Mouse (Mus musculus): Measurements from ENCODE around the gene Wdfy1.

Gene Wdfy1

GRCm38 (mm10) chr1:79775927-79776458 lies at the start of gene Wdfy1, which contains the start of gene Mrpl44:
Gene Wdfy1, minus strand, starts transcription at chr1:79776143.
Gene Mrpl44, plus strand, starts transcription at chr1:79776018.
- peak; percentile 98 for DNase-seq

DNA sequence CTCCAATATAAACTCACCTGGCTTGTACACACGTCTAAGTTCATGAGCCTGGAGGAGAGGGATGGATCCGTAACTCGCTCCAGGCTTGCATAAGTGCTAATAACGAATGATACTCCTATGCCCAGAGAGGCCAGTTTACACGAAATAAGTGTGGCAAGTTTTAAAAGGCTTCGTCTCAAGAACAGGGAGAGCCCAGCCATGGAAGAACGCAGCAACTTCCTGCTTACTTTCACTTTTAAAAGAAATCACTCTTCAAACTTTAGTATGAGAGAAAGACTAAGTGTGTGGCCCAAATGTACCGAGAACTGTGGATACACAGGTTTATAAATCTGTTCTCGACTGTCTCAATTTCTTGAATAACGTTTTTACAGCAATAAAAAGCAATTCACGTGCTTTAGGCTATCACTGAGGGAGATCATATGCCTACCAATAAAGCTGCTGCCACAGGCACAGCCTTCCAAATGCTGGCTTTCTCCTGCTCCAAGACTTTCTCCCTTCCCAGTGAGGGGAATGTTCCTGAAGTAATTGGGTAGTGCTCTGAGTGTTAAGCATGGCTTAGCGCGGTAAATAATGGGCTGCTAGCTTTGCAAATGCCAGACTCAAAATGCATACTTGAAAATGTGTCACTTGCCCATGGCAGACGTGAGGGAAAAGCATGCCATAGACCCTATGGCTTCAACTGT lies 48.1 kb upstream of the Wdfy1 start:
- DNase-seq = no peak

- no peak for DNase-seq
These were observed 47.0 kb upstream of the Wdfy1 start for GRCm38 (mm10) chr1:79822806-79823525.

- no peak for DNase-seq
These were observed 43.4 kb upstream of the Wdfy1 start for GRCm38 (mm10) chr1:79819296-79819879.

- DNase-seq = no peak
These were observed 39.5 kb upstream of the Wdfy1 start for GRCm38 (mm10) chr1:79815446-79815845.

GRCm38 (mm10) chr1:79809447-79809846 lies 33.5 kb upstream of the Wdfy1 start:
- no peak for DNase-seq

DNA sequence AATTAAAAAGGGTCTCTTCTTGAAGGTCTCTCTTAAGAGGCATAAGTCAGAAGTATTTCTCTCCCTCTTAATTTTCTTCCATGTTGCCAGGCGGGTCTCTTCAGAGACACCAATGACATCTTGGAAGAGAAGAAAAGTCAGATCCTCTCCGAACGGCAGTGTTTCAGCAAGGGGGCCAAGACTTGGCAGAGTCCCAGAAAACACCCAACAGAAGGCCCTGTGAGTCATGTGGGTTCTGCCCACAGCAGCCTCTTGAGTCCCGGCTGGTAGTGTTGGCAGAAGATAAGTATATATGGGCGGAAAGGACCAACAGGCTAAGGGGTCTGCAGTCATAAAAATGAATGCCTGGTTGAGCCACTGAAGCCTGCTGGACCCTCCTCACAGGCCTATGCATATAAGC lies 30.9 kb upstream of the Wdfy1 start:
- no peak for DNase-seq

GRCm38 (mm10) chr1:79803614-79804013 lies 27.7 kb upstream of the Wdfy1 start:
- no peak for DNase-seq

GRCm38 (mm10) chr1:79802858-79803427 lies 27.0 kb upstream of the Wdfy1 start:
- DNase-seq = no peak

DNA sequence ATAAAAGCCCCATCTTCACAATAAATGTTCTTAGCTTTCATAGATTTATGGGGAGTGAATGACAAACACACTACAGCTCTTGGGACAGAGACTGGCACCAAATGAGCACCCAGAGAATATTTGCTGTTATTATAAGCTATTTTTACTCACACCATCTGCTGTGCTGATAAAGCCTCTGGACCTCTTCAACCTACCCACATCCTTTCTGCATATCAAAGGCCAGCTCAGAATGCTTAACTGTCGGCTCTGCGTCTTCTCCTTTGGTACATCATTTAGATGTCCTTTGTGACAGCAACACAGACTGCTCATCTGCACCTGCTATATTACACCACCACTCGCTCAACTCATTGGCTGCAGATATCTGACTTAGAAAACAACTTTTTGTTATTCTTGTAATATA lies 21.1 kb upstream of the Wdfy1 start:
- no peak for DNase-seq

DNA sequence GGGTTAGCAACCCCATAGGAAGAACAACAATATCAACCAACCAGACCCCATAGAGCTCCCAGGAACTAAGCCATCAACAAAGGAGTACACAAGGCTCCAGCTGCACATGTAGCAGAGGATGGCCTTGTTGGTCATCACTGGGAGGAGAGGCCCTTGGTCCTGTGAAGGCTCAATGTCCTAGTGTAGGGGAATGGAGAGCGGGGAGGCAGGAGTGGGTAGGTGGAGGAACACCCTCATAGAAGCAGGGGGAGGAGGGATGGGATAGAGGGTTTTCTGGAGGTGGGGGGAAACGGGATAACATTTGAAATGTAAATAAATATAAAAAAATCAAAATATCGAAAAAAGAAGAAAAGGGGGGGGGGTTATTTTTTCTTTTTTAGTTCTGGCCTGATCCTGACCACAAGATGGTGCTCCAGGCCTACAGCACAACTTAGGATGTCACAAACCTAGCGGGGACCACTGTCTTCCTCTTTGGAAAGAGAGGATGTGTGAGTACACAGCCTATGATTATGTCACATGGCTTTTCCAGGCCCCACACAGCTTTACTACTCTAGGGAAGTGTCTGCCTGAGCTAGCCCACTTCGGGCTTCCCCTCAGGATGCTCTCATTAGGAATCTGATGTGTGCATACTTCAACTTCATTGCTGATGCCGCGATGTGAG lies 10.5 kb upstream of the Wdfy1 start:
- DNase-seq = no peak

DNA sequence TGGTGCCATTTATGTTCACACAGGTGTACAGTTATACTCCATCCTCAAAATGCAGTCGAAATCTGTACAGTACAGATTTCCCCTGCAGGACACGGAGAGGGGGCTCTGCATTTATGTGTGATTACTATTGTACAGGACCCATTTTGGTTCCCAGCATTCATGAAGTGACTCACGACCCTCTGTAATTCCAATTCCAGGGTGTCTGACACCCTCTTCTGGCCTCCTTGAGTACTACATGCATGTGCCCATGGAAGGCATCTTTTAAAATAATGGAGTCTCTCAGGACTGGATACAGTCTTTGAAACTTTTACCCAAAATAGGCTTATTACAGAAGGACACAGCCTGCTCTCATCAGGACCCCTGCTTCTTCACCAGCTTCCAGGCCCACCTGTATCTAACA lies 6.5 kb upstream of the Wdfy1 start:
- peak; percentile 33 to 36 for DNase-seq

DNA sequence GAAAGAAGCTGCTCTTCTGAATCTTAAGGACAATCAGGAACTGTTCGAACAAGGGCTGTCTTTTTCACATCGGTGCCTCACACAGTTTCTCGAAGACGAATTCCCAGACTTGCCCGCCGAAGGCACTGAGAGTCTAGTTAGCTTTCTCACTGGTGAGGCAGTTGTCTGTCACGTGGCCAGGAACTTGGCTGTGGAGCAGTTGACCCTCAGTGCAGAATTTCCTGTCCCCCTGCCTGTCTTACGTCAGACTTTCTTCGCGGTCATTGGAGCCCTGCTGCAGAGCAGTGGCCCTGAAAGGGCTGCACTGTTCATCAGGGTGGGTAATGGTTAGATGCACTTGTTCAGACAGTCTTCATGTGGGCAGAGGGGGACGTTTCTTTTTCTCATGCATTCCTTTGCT lies 2.1 kb upstream of the Wdfy1 start:
- DNase-seq = no peak

DNA sequence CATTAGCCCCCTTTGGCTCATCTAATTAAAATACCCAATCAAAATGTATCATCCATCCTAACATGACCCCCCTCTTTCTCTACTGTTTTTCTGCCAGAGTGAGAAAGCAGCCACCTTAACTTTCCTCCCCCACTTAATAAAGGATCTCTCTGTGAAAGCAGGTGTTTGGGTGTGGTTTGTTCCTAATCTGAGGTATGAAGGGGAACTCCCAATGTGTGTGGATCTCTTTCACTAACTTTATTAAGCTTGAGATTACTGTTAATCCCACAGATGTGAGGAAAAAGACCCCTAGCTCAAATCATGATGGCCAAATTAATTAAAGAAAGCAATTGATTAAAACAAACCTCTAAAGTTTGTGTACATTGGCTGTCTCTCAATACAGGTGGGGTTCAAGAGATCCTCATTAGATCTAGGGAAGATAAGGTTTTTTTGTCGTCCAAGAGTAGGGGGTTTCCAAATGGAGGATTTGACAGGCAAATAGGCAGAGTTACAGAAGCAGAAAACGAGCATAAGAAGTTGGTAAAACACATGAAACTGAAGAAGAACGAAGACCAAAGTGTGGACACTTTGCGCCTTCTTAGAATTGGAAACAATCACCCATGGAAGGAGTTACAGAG lies 1.7 kb downstream of the Wdfy1 start:
- no peak for DNase-seq

GRCm38 (mm10) chr1:79768231-79768630 lies 7.7 kb downstream of the Wdfy1 start:
- no peak for DNase-seq

GRCm38 (mm10) chr1:79764483-79764882 lies 11.5 kb downstream of the Wdfy1 start:
- no peak for DNase-seq

DNA sequence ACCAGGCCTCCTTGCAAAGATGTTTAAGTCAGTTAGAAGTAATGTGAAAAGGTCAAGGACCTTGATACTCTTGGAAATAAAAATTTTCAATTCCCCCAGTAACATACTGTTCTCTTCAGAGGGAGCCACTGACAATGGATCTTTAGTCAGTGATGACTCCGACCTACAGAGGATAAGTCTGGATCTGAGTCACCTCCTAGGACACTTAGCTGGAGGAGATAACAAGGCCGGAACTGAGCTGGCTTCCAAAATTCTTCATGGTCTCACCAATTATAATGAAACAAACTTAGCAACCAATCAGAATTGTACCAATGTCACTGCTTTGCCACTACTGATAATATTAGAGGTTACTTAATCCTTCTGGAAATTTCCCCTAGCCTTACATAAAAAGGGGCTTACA lies 11.9 kb downstream of the Wdfy1 start:
- DNase-seq = no peak

DNA sequence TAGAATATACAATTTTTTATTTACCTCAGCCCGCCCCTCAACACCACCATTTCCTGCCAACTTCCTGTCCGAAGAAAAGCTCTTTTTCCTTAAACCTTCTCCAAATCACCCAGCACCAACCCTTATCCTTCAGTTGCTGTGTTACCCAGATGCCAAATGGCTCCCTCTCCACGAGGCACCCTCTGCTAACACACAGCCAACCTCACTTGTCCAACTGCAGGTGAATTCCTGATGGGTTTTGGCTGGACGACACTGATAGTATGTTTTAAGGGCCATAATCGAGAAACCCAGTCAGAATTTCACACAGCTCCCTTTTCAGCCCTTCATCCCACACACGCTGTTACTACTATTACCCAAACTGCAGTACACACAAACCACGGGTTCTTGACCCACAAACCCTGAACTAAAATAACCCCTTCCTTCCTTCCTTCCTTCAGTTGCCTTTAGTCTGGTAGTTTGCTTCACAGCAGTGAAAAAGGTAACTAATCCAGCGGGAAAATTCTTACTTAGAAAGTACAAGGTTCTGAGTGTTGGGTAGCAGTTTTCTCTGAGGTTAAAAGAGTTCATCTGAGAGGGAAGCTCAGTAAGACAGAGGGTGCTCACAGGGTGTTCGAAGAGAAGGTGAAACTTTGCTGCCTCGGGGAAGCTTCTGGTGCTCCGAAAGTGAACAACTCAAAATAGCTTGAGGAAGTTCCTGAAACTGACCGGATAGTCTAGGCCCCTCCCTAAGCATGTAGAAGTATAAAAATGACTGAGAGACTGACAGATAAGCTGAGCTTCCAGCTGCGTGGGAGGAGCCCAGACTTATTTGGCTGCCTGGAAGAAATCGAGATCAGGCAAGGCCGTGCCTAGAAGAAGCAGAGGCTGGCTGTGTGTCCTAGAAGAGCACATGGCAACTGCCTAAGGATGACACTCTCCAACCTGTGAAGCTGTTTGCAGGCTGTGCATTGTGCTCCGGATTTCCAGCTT lies 13.4 kb downstream of the Wdfy1 start:
- DNase-seq = peak; percentile 27 to 40

DNA sequence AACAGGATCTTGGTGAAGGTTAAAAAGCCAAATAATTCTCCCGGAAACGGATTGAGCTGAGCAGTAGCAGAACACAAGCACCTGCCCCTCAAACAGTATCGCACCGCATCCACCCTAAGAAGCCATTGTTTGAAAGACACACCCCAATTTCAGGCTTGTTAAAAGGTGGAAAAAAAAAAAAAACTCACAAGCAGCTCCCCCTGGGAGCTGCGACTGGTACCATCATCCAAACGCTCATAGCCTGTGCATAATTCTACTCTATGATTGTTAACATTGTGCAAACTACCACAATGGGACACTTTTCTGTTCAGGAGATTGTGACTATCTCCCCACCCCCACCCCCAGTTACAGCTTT lies 14.0 kb downstream of the Wdfy1 start:
- no peak for DNase-seq

DNA sequence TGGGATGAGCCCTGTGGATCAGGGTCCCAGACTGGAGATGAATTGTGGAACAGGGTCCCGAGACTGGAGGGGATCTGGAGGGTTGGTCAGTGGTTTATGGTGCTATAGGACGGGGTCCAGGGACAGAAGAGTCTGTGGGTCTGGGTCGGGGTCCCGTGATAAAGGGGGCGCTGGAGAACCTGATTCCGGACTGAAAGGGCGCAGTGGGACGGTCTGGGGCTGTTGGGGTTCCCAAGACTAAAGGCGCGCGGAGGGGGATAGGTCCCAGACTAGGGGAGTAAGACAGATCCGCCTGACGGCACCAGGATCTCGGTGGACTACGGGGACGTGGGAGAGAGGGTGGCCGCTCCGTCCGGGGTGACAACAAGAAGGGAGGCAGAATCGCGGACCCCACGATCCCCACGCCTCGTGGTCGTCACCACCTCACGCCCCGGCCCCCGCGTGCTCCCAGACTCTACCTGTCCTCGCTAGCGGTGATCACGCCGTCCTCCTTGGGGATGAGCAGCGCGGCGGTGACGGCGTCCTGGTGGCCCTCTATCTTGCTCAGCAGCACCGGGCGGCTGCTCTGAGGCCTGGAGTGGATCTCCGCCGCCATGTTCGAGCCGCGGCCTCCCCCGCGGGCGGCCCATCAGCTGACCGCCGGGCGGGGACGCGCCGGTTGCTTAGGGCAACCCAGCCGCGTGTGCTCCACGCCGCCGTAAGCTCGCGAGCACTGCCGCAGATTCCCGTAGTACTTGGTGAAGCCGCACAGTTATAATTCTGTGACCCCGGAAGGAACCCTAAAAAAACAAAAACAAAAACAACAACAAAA lies 14.6 kb downstream of the Wdfy1 start:
- DNase-seq = peak; percentile 85 to 86
